Mouse (Mus musculus) CH12.LX (cell line): ENCODE results near the gene Gm20388.

Source experiments
- CTCF ChIP-seq, 2 experiments: IDR thresholded peaks in 1 of 2; conservative IDR thresholded peaks in 1 of 2; 2 replicates each; pipeline ENCODE4 v1.5.1; 2011 to 2012; ENCODE audit warnings: low read depth in 2 of 2, low read length in 2 of 2, improper control_type of control experiment in 1 of 2, inconsistent platforms in 1 of 2, mild to moderate bottlenecking in 1 of 2, moderate library complexity in 1 of 2
- E2F4 ChIP-seq: IDR thresholded peaks from 2 replicates; pipeline ENCODE4 v1.6.1; 2011; ENCODE audit warnings: low read depth, low read length, improper control_type of control experiment; ENCODE audit not compliant: insufficient replicate concordance
- ELF1 ChIP-seq: IDR thresholded peaks from 2 replicates; pipeline ENCODE4 v1.6.1; 2014; ENCODE audit warnings: low read depth, mild to moderate bottlenecking, inconsistent platforms, low read length, improper control_type of control experiment
- EP300 ChIP-seq: IDR thresholded peaks from 2 replicates; pipeline ENCODE4 v1.6.1; 2011; ENCODE audit warnings: low read length, improper control_type of control experiment
- HCFC1 ChIP-seq: IDR thresholded peaks from 2 replicates; pipeline ENCODE4 v1.6.1; 2012; ENCODE audit warnings: low read depth, mild to moderate bottlenecking, inconsistent platforms, low read length, improper control_type of control experiment
- MAFK ChIP-seq: IDR thresholded peaks from 2 replicates; pipeline ENCODE4 v1.6.1; 2011; ENCODE audit warnings: low read length, improper control_type of control experiment; ENCODE audit not compliant: insufficient replicate concordance
- MAX ChIP-seq: IDR thresholded peaks from 2 replicates; pipeline ENCODE4 v1.6.1; 2011; ENCODE audit warnings: low read length, improper control_type of control experiment
- POLR2A ChIP-seq: IDR thresholded peaks from 2 replicates; pipeline ENCODE4 v1.6.1; 2011; ENCODE audit warnings: low read depth, mild to moderate bottlenecking, improper control_type of control experiment, low read length
- POLR2AphosphoS2 ChIP-seq: IDR thresholded peaks from 2 replicates; pipeline ENCODE4 v1.6.1; 2011; ENCODE audit warnings: low read depth, low read length, improper control_type of control experiment
- TCF12 ChIP-seq: IDR thresholded peaks from 2 replicates; pipeline ENCODE4 v1.6.1; 2014; ENCODE audit warnings: low read depth, mild to moderate bottlenecking, inconsistent platforms, low read length, improper control_type of control experiment
- USF1 ChIP-seq: IDR thresholded peaks from 2 replicates; pipeline ENCODE4 v1.6.1; 2014; ENCODE audit warnings: low read depth, mild to moderate bottlenecking, inconsistent platforms, low read length, improper control_type of control experiment
- USF2 ChIP-seq: conservative IDR thresholded peaks from 2 replicates; pipeline ENCODE4 v1.6.1; 2011; ENCODE audit warnings: low read depth, low read length, improper control_type of control experiment
- ZKSCAN1 ChIP-seq: IDR thresholded peaks from 2 replicates; pipeline ENCODE4 v1.6.1; 2012; ENCODE audit warnings: low read depth, inconsistent platforms, low read length, improper control_type of control experiment, borderline replicate concordance

DNA sequence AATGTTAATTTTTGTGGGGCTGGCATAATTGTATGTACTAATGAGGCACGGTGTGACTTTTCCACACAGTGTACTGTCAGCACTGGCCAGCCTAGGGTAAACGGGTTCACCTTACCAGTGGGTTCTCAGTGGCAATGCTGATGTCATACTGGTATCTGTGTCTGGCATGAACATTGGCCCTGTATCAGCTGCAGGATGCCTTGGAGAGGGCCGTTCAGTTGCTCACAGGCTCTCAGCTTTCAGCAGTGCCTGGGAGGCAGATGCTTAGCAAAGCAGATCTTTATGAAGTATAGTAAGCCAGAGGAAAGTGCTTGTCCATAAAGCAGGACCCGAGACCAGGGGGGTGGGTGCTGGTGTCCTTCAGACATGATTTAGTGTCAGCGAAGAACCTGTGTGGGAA, 2055.5 kb downstream of the Gm20388 start:
- TF ChIP-seq POLR2AphosphoS2 (no peak), TCF12 (no peak), MAFK (no peak), CTCF (conservative IDR thresholded peaks at IDR 0.05 in 1 of 2, IDR thresholded peaks at IDR 0.05 in 1 of 2; ENCODE audit: low read depth in 2 of 2, low read length in 2 of 2) (no peak), E2F4 (no peak), ELF1 (no peak), POLR2A (no peak), MAX (no peak), ZKSCAN1 (no peak), USF2 (no peak), USF1 (no peak), EP300 (no peak), HCFC1 (no peak)
